Mouse (Mus musculus) c-Kit-positive CD71-positive TER-119-negative erythroid progenitor cells, embryonic 14.5 days (primary cell): Measurements from ENCODE around the gene Tbc1d32.

Experiments
- DNase-seq: peaks from one replicate; pipeline ENCODE4 v3.0.0-alpha.2; 2013; ENCODE audit warnings: low read depth

Gene Tbc1d32

GRCm38 (mm10) chr10:56106996-56107334 is 121.5 kb downstream of the Tbc1d32 start:
- no peak for DNase-seq

DNA sequence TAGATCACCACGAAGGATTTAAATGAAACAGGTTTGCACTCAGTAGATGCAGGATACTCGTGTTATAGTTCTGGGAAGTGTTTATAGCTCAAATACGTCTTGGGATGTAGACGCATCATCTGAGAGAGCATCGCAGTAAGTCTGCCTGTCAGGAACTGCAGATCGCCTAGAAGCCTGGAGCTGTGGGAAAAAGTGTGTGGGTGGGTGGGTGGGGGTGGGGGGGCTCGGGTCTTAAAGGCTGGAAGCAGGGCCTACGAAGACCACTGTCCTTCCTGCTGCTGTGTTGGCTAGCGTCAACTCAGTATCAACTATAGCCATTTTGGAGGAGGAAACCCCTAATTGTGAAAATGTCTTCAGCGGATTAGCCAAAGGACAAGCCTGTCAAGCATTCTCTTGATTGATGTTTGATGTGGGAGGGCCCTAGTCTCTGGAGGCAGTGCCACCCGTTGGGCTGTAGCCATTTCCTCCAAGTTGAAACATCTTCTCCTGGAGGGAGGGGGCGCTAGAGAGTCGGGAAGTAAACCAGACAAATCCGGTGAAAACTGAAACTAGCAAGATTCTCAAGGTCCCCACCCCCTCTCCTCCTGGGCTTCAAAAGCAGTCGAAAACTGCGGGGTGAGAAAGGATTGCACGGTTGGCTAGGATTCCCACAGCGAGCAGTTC is 122.0 kb downstream of the Tbc1d32 start, which contains the start of gene Msl3l2:
Gene Msl3l2, plus strand, starts transcription at position 585 of the 663 bp plus-strand sequence.
- peak; percentile 79 for DNase-seq

DNA sequence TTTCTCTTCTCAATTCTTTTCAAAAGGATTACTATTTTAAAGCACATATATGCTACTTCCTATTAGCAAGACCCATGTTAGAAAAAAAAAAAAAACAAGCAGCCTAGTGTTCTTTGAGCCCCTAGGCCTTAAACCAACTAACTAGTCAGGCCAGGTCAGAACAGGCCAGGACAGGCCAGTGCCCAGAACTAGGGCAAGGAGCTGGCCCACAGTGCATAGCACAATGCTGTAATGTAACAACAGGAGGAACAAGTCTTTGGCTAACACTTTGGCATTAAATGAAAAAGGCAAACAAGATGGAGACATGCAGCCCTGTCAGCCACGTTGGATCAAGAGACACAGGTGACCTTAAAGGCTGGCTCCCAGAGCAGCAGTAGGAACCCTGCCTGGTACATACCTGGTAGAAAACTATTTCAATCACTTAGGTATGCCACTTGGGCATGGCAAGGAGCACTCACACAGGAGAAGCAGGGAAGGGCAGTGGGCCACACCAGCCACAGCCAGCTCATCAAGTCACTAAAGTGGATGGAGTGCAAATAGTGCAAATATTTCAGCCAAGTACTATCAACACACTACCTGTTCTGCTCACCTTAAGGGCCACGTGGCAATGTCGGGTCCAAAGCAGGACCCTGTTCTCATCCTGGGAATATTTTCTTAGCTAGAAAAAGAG is 128.7 kb downstream of the Tbc1d32 start:
- DNase-seq: no peak

- DNase-seq: no peak
Observed at GRCm38 (mm10) chr10:56099126-56099525, 129.4 kb downstream of the Tbc1d32 start.

DNA sequence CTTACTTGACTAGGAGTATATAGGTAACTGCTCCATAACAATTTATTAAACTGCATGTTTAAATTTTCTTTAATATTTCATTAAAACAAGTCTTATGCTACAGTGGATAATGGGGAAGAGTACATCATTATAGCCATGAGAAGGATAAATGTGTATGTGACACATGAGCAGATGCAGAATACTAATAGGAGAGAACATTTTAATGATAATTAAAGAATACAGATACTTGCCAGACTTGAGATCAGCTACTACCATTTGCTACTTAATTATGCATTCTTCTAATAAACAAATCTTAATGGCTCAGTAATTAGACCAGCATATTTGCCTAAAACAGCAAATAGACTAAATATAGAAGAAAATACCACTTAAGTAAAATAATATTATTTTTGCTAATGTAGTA is 131.7 kb downstream of the Tbc1d32 start:
- DNase-seq: no peak

GRCm38 (mm10) chr10:56094586-56094985 is 133.9 kb downstream of the Tbc1d32 start:
- DNase-seq: no peak

DNA sequence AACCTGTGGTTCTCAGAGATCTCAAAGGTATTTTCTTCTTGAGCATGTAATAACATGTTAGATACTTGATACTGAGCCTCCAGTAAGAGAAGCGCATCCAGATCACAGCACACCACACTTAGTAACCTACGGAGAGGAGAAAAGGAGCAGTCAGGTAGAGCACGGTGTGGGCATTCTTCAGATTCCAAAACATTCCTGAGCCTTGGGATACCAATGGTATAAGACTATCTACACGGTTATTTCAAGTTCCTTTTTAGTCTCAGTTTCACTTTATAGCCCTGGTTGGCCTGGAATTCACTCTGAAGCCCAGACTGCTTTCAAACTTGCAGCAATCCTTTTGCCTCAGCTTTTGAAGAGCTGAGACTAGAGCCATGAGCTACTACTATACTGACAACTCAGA is 138.8 kb downstream of the Tbc1d32 start:
- DNase-seq: no peak

GRCm38 (mm10) chr10:56062746-56063145 is 165.7 kb downstream of the Tbc1d32 start:
- DNase-seq: no peak

DNA sequence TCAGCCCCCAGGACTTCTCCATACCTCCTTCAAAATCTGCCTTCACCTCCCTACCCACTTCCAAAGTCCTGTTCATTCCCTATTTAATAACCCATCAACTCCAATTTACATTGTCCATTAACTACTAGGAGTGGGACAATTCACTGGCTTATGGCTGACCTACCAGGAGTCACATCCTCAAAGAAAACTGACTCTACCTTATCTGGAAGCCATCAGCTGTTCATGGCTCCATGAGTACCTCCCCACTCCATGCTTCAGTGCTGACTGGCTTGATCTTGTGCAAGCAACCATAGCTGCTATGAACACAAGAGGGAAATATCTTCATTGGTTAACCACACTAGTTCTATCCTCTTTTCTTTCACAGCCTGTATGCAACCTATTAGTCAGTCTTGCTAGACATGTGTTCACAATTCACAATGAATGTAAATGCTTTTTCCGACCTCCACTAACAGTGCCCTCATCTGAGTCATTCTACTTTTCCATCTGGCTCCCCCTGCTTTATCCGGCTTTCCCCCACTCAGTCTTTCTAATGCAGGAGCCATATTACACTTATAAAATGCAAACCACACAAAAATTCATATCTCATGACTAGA is 167.2 kb downstream of the Tbc1d32 start:
- no peak for DNase-seq

DNA sequence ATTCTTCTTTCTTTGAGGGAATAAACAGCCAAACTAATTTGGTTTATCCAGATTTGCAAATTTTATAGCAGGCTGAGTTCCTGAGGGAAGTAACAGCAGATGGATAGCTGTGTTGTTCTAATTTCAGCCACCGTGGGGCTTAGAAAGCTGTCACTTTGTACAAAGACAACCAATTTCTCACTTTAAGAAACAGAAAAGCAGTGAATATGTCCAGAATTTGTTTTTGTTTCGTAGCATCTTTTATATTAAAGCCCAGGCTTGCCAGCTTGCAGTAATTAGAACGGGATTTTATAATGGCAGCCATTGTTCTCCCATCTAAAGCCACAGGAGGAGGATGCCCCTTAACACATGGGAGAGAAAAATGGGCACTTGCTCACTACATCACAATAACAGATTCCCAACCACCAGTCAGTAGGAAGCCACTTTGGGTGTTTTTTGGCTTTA is 169.5 kb downstream of the Tbc1d32 start:
- no peak for DNase-seq

- DNase-seq: no peak
Observed at GRCm38 (mm10) chr10:56025400-56025799, 203.1 kb downstream of the Tbc1d32 start.

DNA sequence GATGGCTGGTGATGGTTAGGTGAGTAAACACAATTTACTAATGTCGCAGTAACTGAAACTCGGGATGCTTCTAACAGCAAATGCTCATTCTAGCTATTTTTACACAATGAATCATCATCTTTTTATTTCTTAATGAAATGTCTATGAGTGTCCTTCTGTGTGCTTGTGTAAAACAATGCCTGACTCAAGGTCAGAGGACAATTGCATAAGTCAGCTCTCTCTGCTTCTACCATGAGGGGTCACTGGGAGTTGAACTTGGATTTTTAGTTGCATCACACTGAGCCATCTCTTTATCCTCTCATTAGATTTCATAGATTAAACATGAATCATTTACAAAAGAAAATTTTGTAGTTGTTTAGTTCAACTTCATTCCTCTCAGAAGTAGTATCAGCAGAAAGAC is 203.9 kb downstream of the Tbc1d32 start:
- DNase-seq: no peak

GRCm38 (mm10) chr10:55979898-55980521 is 248.5 kb downstream of the Tbc1d32 start:
- peak; percentile 6 for DNase-seq

- no peak for DNase-seq
Observed at GRCm38 (mm10) chr10:55978001-55978400, 250.5 kb downstream of the Tbc1d32 start.
